Mouse (Mus musculus) heart, postnatal 0 days (tissue): ENCODE measurements at regions not wholly inside any gene's neighbourhood (a gene's known extent, or its start where the extent isn't known, plus 50 kb on each side); places are given as distances from the start of the nearest gene placed in this dataset.

ENCODE experiments used
- CTCF ChIP-seq: IDR thresholded peaks from 2 replicates; pipeline ENCODE4 v1.5.1; 2016; ENCODE audit warnings: antibody characterized with exemption, control low read depth, low read depth
- EP300 ChIP-seq: IDR thresholded peaks from 2 replicates; pipeline ENCODE4 v1.6.1; 2016; ENCODE audit warnings: antibody characterized with exemption, low read depth

DNA sequence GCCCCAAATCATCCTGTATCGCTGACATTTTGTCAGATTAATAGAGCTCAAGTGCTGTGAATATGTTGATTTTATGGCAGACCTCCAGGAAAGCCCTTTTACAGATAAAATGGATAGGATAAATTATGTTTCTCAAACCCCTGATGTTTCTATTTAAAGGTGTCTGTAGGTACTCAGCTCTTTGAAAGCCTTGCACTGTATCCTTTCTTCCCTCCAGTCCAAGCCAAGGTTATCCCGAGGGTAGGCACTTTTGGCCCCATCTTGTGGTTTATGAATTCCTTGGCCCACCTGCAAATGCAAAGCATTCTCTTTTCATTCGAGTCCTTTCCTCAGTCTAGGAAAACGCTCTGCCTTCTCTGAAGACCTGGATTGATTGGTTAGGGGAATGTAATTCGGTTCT, 139.2 kb upstream of the Kcnj16 start:
- TF ChIP-seq CTCF (no peak), EP300 (no peak)
